Mouse (Mus musculus): ENCODE data around the gene Pcbp3.

Gene Pcbp3

GRCm38 (mm10) chr10:76881900-76882299, 79.8 kb downstream of the Pcbp3 start:
- POLR2A ChIA-PET: interaction anchor here in 3 of 4 experiments (0.5 to 2.9 kb wide), 3 partner anchors 21 to 289 kb away, joined by 3 to 11 read pairs (median 3); partner anchors contain the start of gene Pcbp3 (in 1 of the 3)
- CTCF ChIA-PET: interaction anchor here in 1 of 4 experiments (0.9 kb wide), 1 partner anchor 90 kb away, joined by 3 read pairs; no protein-coding TSS in a partner anchor

DNA sequence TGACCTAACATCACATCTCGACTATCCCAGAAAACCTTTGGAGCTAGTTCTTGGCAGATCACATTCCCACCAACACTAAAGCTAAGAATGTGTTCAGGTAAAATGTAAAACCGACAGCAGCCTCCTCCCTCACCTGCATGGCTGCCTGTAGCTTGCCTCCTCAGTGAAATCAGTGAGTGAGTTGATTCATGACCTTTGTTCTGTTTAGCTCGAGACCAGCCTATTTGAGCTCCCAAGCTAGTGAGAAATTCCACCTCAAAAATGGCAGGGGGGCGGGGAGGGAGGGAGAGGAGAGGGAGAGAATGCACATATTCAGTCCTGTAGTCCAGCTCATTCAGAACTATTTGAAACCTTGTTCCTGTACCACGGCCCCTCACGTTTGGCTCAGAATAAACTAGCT, 86.4 kb downstream of the Pcbp3 start:
- CTCF ChIA-PET: no interaction called here
- POLR2A ChIA-PET: interaction anchor here in 3 of 4 experiments (0.6 to 1.2 kb wide), 5 partner anchors 9 to 86 kb away, joined by 3 read pairs; partner anchors contain the start of gene Pcbp3 (in 2 of the 3)

- CTCF ChIA-PET: interaction anchor here in 1 of 4 experiments (0.6 kb wide), 1 partner anchor 181 kb away, joined by 3 read pairs; no protein-coding TSS in a partner anchor
- POLR2A ChIA-PET: interaction anchor here in 3 of 4 experiments (0.6 to 1.2 kb wide), 4 partner anchors 9 to 87 kb away, joined by 3 read pairs; partner anchors contain the start of gene Pcbp3 (in 2 of the 3)
Measured at GRCm38 (mm10) chr10:76874879-76875278, 86.8 kb downstream of the Pcbp3 start.

DNA sequence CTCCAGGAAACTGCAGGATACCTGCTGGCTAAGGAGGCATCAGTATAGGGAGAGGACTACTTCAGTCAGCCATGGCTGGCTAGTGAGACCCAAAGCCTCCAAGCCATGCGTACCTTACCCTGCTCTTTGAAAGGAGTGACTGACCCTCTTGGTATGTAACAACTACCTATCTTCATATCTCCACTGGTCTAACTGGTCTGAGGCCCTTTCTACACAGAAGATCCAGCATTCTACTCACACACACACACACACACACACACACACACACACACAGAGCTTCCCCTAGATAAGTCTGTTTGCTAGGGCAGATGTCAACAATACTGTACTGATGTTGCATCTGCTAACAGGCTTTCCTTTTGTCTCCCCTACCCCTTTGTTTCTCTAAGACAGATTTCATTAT, 87.3 kb downstream of the Pcbp3 start:
- POLR2A ChIA-PET: interaction anchor here in 3 of 4 experiments (0.6 to 1.1 kb wide), 3 partner anchors 11 to 87 kb away, joined by 3 read pairs; partner anchors contain the start of gene Pcbp3 (in 1 of the 3)
- CTCF ChIA-PET: interaction anchor here in 2 of 4 experiments (0.6 kb wide), 2 partner anchors 182 to 603 kb away, joined by 3 read pairs; no protein-coding TSS in a partner anchor

GRCm38 (mm10) chr10:76873948-76874347, 87.7 kb downstream of the Pcbp3 start:
- ChIA-PET POLR2A (interaction anchor here in 1 of 4 experiments (0.6 kb wide), 1 partner anchor 11 kb away, joined by 3 read pairs; no protein-coding TSS in a partner anchor), CTCF (interaction anchor here in 1 of 4 experiments (0.6 kb wide), 1 partner anchor 603 kb away, joined by 3 read pairs; no protein-coding TSS in a partner anchor)

- CTCF ChIA-PET: no interaction called here
Measured at GRCm38 (mm10) chr10:76872736-76873135, 89.0 kb downstream of the Pcbp3 start.

GRCm38 (mm10) chr10:76865936-76866335, 95.8 kb downstream of the Pcbp3 start:
- CTCF ChIA-PET: no interaction called here
- POLR2A ChIA-PET: no interaction called here

More at GRCm38 (mm10) chr10:76872736-76873135, 89.0 kb downstream of the Pcbp3 start:
- POLR2A ChIA-PET: no interaction called here

DNA sequence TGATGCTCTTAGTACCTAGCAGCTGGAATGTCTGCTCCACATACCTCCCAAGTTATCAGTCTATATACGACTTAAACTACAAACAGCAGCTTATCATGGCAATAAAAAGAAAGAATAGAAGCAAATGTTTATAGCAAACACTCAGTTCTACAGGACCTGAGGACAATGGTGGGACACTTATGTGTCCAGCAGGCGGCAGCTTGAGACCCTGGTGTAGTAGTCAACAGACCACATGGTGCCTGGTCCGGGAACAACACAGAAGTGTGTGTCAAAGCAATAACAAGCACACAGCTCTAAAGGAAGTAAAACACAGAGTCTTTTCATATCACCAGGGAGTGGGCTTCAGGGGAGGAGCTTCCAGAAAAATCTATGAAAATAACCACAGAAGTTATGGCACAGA, 100.7 kb downstream of the Pcbp3 start:
- POLR2A ChIA-PET: no interaction called here
- CTCF ChIA-PET: interaction anchor here in 1 of 4 experiments (0.7 to 1.7 kb wide), 2 partner anchors 68 to 160 kb away, joined by 3 to 4 read pairs; no protein-coding TSS in a partner anchor

DNA sequence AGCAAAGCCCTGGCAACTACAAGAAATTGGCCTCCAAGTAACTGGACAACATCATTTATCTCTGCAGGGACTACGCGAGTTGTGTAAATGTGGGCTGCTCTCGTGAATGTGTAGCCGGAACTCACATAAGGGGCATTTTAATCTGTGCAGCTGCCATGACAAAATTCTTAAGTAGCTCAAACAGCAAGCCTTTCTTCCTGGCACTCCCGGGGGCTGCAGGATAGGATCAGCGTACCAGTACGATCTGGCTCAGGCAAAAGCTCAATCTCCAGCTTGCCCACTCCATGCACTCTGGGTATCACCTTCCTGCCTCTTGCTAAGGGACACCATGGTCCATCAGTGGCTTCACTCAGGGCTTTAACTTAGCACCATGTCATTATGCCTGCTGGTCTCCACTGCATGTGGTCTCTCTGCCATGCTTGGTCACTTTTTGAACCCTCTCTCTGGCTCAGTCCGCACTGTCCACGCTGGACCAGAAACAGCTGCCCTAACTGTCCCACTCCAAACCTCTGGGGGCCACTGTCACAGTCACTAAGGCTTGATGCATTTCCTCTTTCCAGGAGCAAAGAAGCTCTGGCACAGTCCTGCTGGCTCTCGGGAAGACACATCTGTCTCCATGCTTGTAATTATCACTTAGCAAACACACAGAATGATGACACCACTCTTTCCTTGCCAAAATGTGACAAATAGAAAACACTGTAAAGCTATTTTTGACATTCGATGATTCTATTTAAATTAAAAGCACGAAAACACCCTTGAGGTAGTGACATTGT, 102.1 kb downstream of the Pcbp3 start:
- ChIA-PET CTCF (interaction anchor here in 3 of 4 experiments (0.5 to 1.7 kb wide), 4 partner anchors 12 to 192 kb away, joined by 3 to 4 read pairs (median 4); no protein-coding TSS in a partner anchor), POLR2A (interaction anchor here in 1 of 4 experiments (1.0 kb wide), 1 partner anchor 16 kb away, joined by 3 read pairs; no protein-coding TSS in a partner anchor)

DNA sequence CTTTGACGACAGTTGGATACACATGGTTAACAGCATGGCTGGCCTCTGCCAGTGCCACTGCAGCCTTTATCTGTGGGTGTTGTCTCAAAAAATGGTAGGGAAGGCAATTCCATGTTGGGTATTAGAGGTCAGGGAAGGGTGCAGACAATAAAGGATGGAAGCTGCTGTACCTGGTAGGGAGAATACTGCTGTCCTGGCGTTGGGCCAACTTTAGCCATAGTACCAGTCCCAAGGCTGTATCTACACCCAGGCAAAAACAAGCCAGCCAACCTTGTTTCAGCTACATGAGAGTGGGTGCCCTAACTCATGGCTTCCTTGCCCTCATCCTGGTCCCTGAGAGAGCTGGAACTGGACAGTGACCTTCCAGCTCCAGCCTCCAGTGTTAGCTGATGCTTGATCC, 103.8 kb downstream of the Pcbp3 start:
- CTCF ChIA-PET: no interaction called here
- POLR2A ChIA-PET: no interaction called here

GRCm38 (mm10) chr10:76846480-76846879, 115.2 kb downstream of the Pcbp3 start:
- POLR2A ChIA-PET: no interaction called here

DNA sequence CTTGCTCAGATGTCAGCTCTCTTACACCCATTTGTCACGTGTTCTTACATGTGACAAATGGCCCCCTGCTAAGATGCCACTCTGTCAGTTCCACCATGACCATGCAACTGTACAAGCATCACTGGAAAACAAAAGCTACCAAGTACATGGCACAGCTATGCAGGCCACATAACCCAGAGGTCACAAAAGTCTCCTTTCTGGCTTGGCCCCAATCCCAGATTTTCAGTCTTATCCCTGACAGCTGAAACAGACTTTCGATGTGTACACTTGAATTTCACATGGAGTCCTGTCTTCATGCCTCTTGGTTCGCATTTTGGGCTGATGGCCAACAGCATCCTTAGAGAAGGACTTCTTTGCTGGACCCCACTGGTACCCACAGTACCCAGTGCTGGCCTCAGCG, 116.8 kb downstream of the Pcbp3 start:
- POLR2A ChIA-PET: interaction anchor here in 3 of 4 experiments (0.6 to 1.2 kb wide), 5 partner anchors 14 to 212 kb away, joined by 3 to 6 read pairs (median 4); partner anchors contain the start of gene Pcbp3 (in 1 of the 3)
- CTCF ChIA-PET: interaction anchor here in 1 of 4 experiments (0.7 kb wide), 1 partner anchor 26 kb away, joined by 3 read pairs; no protein-coding TSS in a partner anchor

More at GRCm38 (mm10) chr10:76846480-76846879, 115.2 kb downstream of the Pcbp3 start:
- CTCF ChIA-PET: no interaction called here

GRCm38 (mm10) chr10:76844365-76844764, 117.3 kb downstream of the Pcbp3 start:
- ChIA-PET POLR2A (interaction anchor here in 3 of 4 experiments (0.5 to 1.0 kb wide), 5 partner anchors 8 to 212 kb away, joined by 3 to 6 read pairs (median 3); partner anchors contain the start of gene Pcbp3 (in 1 of the 3)), CTCF (interaction anchor here in 3 of 4 experiments (0.6 to 1.4 kb wide), 5 partner anchors 9 to 699 kb away, joined by 3 to 4 read pairs (median 4); no protein-coding TSS in a partner anchor)

- CTCF ChIA-PET: no interaction called here
- POLR2A ChIA-PET: no interaction called here
Measured at GRCm38 (mm10) chr10:76842087-76842486, 119.6 kb downstream of the Pcbp3 start.

DNA sequence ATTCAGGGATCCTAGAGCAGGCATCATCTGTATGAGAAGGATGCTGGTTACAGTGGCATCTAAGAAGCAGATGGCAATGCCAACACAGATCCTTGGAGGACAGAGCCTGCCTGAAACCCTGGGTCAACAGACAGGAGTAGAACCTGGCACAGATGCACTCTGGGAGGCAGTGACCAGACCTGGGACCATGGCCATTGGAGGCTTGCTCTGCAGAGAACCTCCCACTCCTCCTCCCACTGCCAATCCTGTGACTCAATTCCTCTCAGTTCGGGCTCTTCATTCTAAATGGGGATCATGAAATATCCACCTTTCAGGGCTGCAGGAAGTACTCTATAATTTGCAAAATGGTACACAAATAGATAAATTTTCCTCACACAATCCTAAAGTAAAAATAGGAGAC, 120.5 kb downstream of the Pcbp3 start:
- CTCF ChIA-PET: no interaction called here
- POLR2A ChIA-PET: interaction anchor here in 1 of 4 experiments (0.5 kb wide), 1 partner anchor 323 kb away, joined by 3 read pairs; no protein-coding TSS in a partner anchor

DNA sequence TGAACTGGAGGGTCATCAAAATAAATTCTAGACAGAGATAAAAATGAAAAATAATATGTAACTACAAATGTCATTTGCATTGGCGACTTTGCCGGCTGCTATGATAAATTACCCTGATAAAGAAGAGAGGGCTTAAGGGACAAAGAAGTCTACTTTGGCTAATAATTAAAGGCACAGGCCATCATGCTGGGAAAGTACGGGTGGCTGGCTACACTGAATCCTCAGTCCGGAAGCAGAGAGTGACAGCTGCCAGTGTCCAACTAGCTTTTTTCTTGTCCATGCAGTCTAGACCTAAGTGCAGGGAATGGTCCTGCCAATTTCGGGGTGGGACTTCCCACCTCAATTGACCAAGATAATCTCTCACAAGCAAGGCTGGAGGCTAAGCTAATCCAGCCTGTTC, 121.1 kb downstream of the Pcbp3 start:
- ChIA-PET POLR2A (no interaction called here), CTCF (no interaction called here)

- ChIA-PET CTCF (interaction anchor here (0.6 to 2.0 kb wide), 20 partner anchors 8 to 917 kb away, joined by 3 to 16 read pairs (median 4); no protein-coding TSS in a partner anchor), POLR2A (interaction anchor here in 2 of 4 experiments (0.8 kb wide), 3 partner anchors 11 to 186 kb away, joined by 3 read pairs; partner anchors contain the start of gene Pcbp3 (in 1 of the 2))
Measured at GRCm38 (mm10) chr10:76835497-76836357, 126.0 kb downstream of the Pcbp3 start.

GRCm38 (mm10) chr10:76832841-76833240, 128.8 kb downstream of the Pcbp3 start:
- ChIA-PET POLR2A (no interaction called here), CTCF (interaction anchor here in 2 of 4 experiments (0.6 to 1.0 kb wide), 2 partner anchors 189 kb away, joined by 3 to 4 read pairs; no protein-coding TSS in a partner anchor)

All from embryonic stem cell, embryonic (primary cell).